Mouse (Mus musculus): ENCODE data around the gene Zfp462. TPM values are rescaled to one million over a fixed set of nuclear protein-coding genes. Genes with fewer than 3 reads are reported as not detected.

Zfp462 gene
- total and polyA plus RNA-seq, 3 experiments, result 0.05 TPM; not detected in 2

GRCm38 (mm10) chr4:54949561-54949940 is 4.7 kb downstream of the Zfp462 start:
- Histone ChIP-seq H3K27me3 (ENCODE audit: insufficient read depth, low read length) (no peaks in the 10 kb centered on the region), H3K4me3 (ENCODE audit: low read depth, low read length) (no peak overlapping the region), H3K9me3 (replicated peaks) (peaks cover 46% of the 10 kb centered on the region), H3K36me3 (replicated peaks) (no peaks in the 10 kb centered on the region), H3K4me1 (ENCODE audit: insufficient read depth, low read depth, low read length) (no peaks in the 10 kb centered on the region)
- no peak for ATAC-seq (ENCODE audit: extremely low read depth, insufficient number of reproducible peaks, low FRiP score, poor library complexity, severe bottlenecking)
- TF ChIP-seq GATA1 (IDR thresholded peaks at IDR 0.05; ENCODE audit: borderline replicate concordance, low read length) (no peak), GATA2 (IDR thresholded peaks at IDR 0.05; ENCODE audit: borderline replicate concordance, low read depth, low read length) (no peak), POLR2AphosphoS5 (IDR thresholded peaks at IDR 0.05; ENCODE audit: insufficient replicate concordance, low read depth, low read length) (no peak), TAL1 (conservative IDR thresholded peaks at IDR 0.05; ENCODE audit: low read depth, low read length) (no peak), CTCF (IDR thresholded peaks at IDR 0.05; ENCODE audit: low read depth, low read length) (no peak)
- DNase-seq (ENCODE audit: low spot score), result no peak

- no peaks in the 10 kb centered on the region for H3K4me1 ChIP-seq (ENCODE audit: insufficient read depth, low read depth, low read length)
- ATAC-seq (ENCODE audit: extremely low read depth, insufficient number of reproducible peaks, low FRiP score, poor library complexity, severe bottlenecking) (no peak), DNase-seq (ENCODE audit: low spot score) (no peak)
- no peak overlapping the region for H3K4me3 ChIP-seq (ENCODE audit: low read depth, low read length)
- peaks cover 42% of the 10 kb centered on the region for H3K9me3 ChIP-seq (replicated peaks)
- H3K27me3 ChIP-seq (ENCODE audit: insufficient read depth, low read length), result no peaks in the 10 kb centered on the region
- TF ChIP-seq GATA1 (IDR thresholded peaks at IDR 0.05; ENCODE audit: borderline replicate concordance, low read length) (no peak), CTCF (IDR thresholded peaks at IDR 0.05; ENCODE audit: low read depth, low read length) (no peak), POLR2AphosphoS5 (IDR thresholded peaks at IDR 0.05; ENCODE audit: insufficient replicate concordance, low read depth, low read length) (no peak), GATA2 (IDR thresholded peaks at IDR 0.05; ENCODE audit: borderline replicate concordance, low read depth, low read length) (no peak), TAL1 (conservative IDR thresholded peaks at IDR 0.05; ENCODE audit: low read depth, low read length) (no peak)
- H3K36me3 ChIP-seq (replicated peaks), result no peaks in the 10 kb centered on the region
Measured at GRCm38 (mm10) chr4:54950136-54950535, 5.3 kb downstream of the Zfp462 start.

GRCm38 (mm10) chr4:54950866-54951265 is 6.0 kb downstream of the Zfp462 start:
- no peaks in the 10 kb centered on the region for H3K4me1 ChIP-seq (ENCODE audit: insufficient read depth, low read depth, low read length)
- no peak overlapping the region for H3K4me3 ChIP-seq (ENCODE audit: low read depth, low read length)
- TF ChIP-seq GATA2 (IDR thresholded peaks at IDR 0.05; ENCODE audit: borderline replicate concordance, low read depth, low read length) (no peak), CTCF (IDR thresholded peaks at IDR 0.05; ENCODE audit: low read depth, low read length) (no peak), POLR2AphosphoS5 (IDR thresholded peaks at IDR 0.05; ENCODE audit: insufficient replicate concordance, low read depth, low read length) (no peak), GATA1 (IDR thresholded peaks at IDR 0.05; ENCODE audit: borderline replicate concordance, low read length) (no peak), TAL1 (conservative IDR thresholded peaks at IDR 0.05; ENCODE audit: low read depth, low read length) (no peak)
- DNase-seq (ENCODE audit: low spot score) (no peak), ATAC-seq (ENCODE audit: extremely low read depth, insufficient number of reproducible peaks, low FRiP score, poor library complexity, severe bottlenecking) (no peak)
- H3K27me3 ChIP-seq (ENCODE audit: insufficient read depth, low read length), result no peaks in the 10 kb centered on the region
- no peaks in the 10 kb centered on the region for H3K36me3 ChIP-seq (replicated peaks)
- H3K9me3 ChIP-seq (replicated peaks), result peaks cover 38% of the 10 kb centered on the region

- ATAC-seq (ENCODE audit: extremely low read depth, insufficient number of reproducible peaks, low FRiP score, poor library complexity, severe bottlenecking), result no peak
- H3K9me3 ChIP-seq (replicated peaks), result peaks cover 31% of the 10 kb centered on the region
- no peak for TF ChIP-seq CTCF (IDR thresholded peaks at IDR 0.05; ENCODE audit: low read depth, low read length)
- no peak for TF ChIP-seq TAL1 (conservative IDR thresholded peaks at IDR 0.05; ENCODE audit: low read depth, low read length)
- no peak for TF ChIP-seq GATA2 (IDR thresholded peaks at IDR 0.05; ENCODE audit: borderline replicate concordance, low read depth, low read length)
- no peak for TF ChIP-seq GATA1 (IDR thresholded peaks at IDR 0.05; ENCODE audit: borderline replicate concordance, low read length)
- TF ChIP-seq POLR2AphosphoS5 (IDR thresholded peaks at IDR 0.05; ENCODE audit: insufficient replicate concordance, low read depth, low read length), result no peak
Measured at GRCm38 (mm10) chr4:54953657-54954395, 9.0 kb downstream of the Zfp462 start.

GRCm38 (mm10) chr4:54954455-54954854 is 9.6 kb downstream of the Zfp462 start:
- no peak overlapping the region for H3K4me3 ChIP-seq (ENCODE audit: low read depth, low read length)
- no peaks in the 10 kb centered on the region for H3K27me3 ChIP-seq (ENCODE audit: insufficient read depth, low read length)
- TF ChIP-seq CTCF (IDR thresholded peaks at IDR 0.05; ENCODE audit: low read depth, low read length), result no peak
- TF ChIP-seq GATA2 (IDR thresholded peaks at IDR 0.05; ENCODE audit: borderline replicate concordance, low read depth, low read length), result no peak
- TF ChIP-seq GATA1 (IDR thresholded peaks at IDR 0.05; ENCODE audit: borderline replicate concordance, low read length), result no peak
- TF ChIP-seq POLR2AphosphoS5 (IDR thresholded peaks at IDR 0.05; ENCODE audit: insufficient replicate concordance, low read depth, low read length), result no peak
- TF ChIP-seq TAL1 (conservative IDR thresholded peaks at IDR 0.05; ENCODE audit: low read depth, low read length), result no peak
- ATAC-seq (ENCODE audit: extremely low read depth, insufficient number of reproducible peaks, low FRiP score, poor library complexity, severe bottlenecking) (no peak), DNase-seq (ENCODE audit: low spot score) (no peak)
- H3K9me3 ChIP-seq (replicated peaks), result peaks cover 30% of the 10 kb centered on the region
- H3K36me3 ChIP-seq (replicated peaks), result no peaks in the 10 kb centered on the region
- no peaks in the 10 kb centered on the region for H3K4me1 ChIP-seq (ENCODE audit: insufficient read depth, low read depth, low read length)

More at GRCm38 (mm10) chr4:54953657-54954395, 9.0 kb downstream of the Zfp462 start:
- H3K27me3 ChIP-seq (ENCODE audit: insufficient read depth, low read length), result no peaks in the 10 kb centered on the region
- no peak for DNase-seq (ENCODE audit: low spot score)
- no peaks in the 10 kb centered on the region for H3K4me1 ChIP-seq (ENCODE audit: insufficient read depth, low read depth, low read length)
- H3K4me3 ChIP-seq (ENCODE audit: low read depth, low read length), result no peak overlapping the region
- H3K36me3 ChIP-seq (replicated peaks), result no peaks in the 10 kb centered on the region

GRCm38 (mm10) chr4:54960776-54961175 is 15.9 kb downstream of the Zfp462 start:
- no peak for TF ChIP-seq CTCF (IDR thresholded peaks at IDR 0.05; ENCODE audit: low read depth, low read length)
- no peak for TF ChIP-seq TAL1 (conservative IDR thresholded peaks at IDR 0.05; ENCODE audit: low read depth, low read length)
- TF ChIP-seq POLR2AphosphoS5 (IDR thresholded peaks at IDR 0.05; ENCODE audit: insufficient replicate concordance, low read depth, low read length), result no peak
- TF ChIP-seq GATA1 (IDR thresholded peaks at IDR 0.05; ENCODE audit: borderline replicate concordance, low read length), result no peak
- Histone ChIP-seq H3K36me3 (replicated peaks) (no peaks in the 10 kb centered on the region), H3K4me3 (ENCODE audit: low read depth, low read length) (no peak overlapping the region), H3K9me3 (replicated peaks) (peaks cover 51% of the 10 kb centered on the region), H3K27me3 (ENCODE audit: insufficient read depth, low read length) (no peaks in the 10 kb centered on the region), H3K4me1 (ENCODE audit: insufficient read depth, low read depth, low read length) (no peaks in the 10 kb centered on the region)
- DNase-seq (ENCODE audit: low spot score), result no peak
- no peak for ATAC-seq (ENCODE audit: extremely low read depth, insufficient number of reproducible peaks, low FRiP score, poor library complexity, severe bottlenecking)

Measured in G1E (cell line).